Mouse (Mus musculus) heart, postnatal 0 days (tissue): ENCODE measurements around the gene Dbil5. TPM values are rescaled to one million over a fixed set of nuclear protein-coding genes. Genes with fewer than 3 reads are reported as not detected.

Experiments
- ATAC-seq: fragments of 200-750 bp; cut with Nextera tagmentation; 2 replicates; pipeline ENCODE4 v1.8.0; 2017; ENCODE audit warnings: low read depth, moderate number of reproducible peaks, moderate library complexity; ENCODE audit not compliant: insufficient read depth
- DNase-seq: peaks from one replicate; pipeline ENCODE4 v3.0.0-alpha.2; 2016; ENCODE audit warnings: low spot score
- H3K27ac ChIP-seq: fragments of 300-500 bp; sonication (generic); 2 replicates; pipeline ENCODE4 v1.5.1; 2014; ENCODE audit warnings: low read depth, mild to moderate bottlenecking
- H3K27me3 ChIP-seq: fragments of 300-500 bp; sonication (generic); 2 replicates; pipeline ENCODE4 v1.6.1; 2014; ENCODE audit warnings: low read length, mixed read lengths; ENCODE audit not compliant: control insufficient read depth, insufficient read depth
- H3K36me3 ChIP-seq: fragments of 300-500 bp; sonication (generic); replicated peaks from 2 replicates; pipeline ENCODE4 v1.6.1; 2014; ENCODE audit warnings: low read length, mixed read lengths; ENCODE audit not compliant: control insufficient read depth, insufficient read depth
- H3K4me1 ChIP-seq: fragments of 300-500 bp; sonication (generic); 2 replicates; pipeline ENCODE4 v1.6.1; 2014; ENCODE audit warnings: antibody characterized with exemption; ENCODE audit not compliant: control insufficient read depth, insufficient read depth
- H3K4me2 ChIP-seq: fragments of 300-500 bp; sonication (generic); 2 replicates; pipeline ENCODE4 v1.6.1; 2014; ENCODE audit warnings: low read depth, mild to moderate bottlenecking, low read length, moderate library complexity
- H3K4me3 ChIP-seq: fragments of 300-500 bp; sonication (generic); 2 replicates; pipeline ENCODE4 v1.5.1; 2014; ENCODE audit warnings: low read depth, low read length
- H3K9ac ChIP-seq: fragments of 300-500 bp; sonication (generic); replicated peaks from 2 replicates; pipeline ENCODE4 v1.6.1; 2014; ENCODE audit warnings: low read depth, low read length, mixed read lengths
- H3K9me3 ChIP-seq: fragments of 300-500 bp; sonication (generic); replicated peaks from 2 replicates; pipeline ENCODE4 v1.6.1; 2016; ENCODE audit warnings: low read length; ENCODE audit not compliant: control insufficient read depth
- CTCF ChIP-seq: IDR thresholded peaks from 2 replicates; pipeline ENCODE4 v1.5.1; 2016; ENCODE audit warnings: antibody characterized with exemption, control low read depth, low read depth
- EP300 ChIP-seq: IDR thresholded peaks from 2 replicates; pipeline ENCODE4 v1.6.1; 2016; ENCODE audit warnings: antibody characterized with exemption, low read depth
- WGBS: fragments of 180-500 bp; shearing (Covaris S2); extraction: QIAGEN DNeasy Blood & Tissue Kit; methylation state at CpG from one replicate; pipeline ENCODE4 v1.1.7; 2014; 5-methylcytosine and 5-hydroxymethylcytosine counted together
- polyA plus RNA-seq: library from polyadenylated mRNA; unstranded; fragments of >200 nt; fragmentation: Nextera tagmentation; extraction: Ambion mirVana; gene quantifications from 2 replicates; pipeline ENCODE4 v1.2.1, GENCODE M21; 2015
- total RNA-seq: library from RNA; depleted of rRNA; stranded (reverse); fragments of >200 nt; gene quantifications from 2 replicates; pipeline ENCODE4 v1.2.3, GENCODE M21; 2014; ENCODE audit warnings: low replicate concordance

The Dbil5 gene
- total and polyA plus RNA-seq, 2 experiments from 2014 or later: 1.6 TPM; not detected in 1

DNA sequence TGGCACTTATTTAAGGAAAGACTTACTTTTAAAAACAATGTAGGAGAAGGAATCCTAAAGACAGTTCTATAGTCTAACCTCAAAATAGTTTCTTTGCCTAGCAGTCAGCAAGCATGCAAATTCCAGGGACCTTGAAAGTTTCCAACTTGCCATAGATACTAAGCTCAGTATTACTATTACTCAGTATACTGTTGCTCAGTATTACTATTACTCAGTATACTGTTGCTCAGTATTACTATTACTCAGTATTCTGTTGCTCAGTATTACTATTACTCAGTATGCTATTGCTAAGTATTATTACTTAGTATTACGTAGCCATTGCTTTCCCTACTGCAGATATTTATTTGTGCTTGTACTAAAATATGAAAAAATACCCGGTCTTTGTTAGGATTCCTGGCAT is 22.3 kb downstream of the Dbil5 start:
- Histone ChIP-seq H3K27ac (no peak overlapping the region), H3K36me3 (peaks cover 35% of the 10 kb centered on the region), H3K4me3 (no peak overlapping the region), H3K4me1 (peaks cover 15% of the 10 kb centered on the region), H3K27me3 (no peaks in the 10 kb centered on the region), H3K9me3 (no peaks in the 10 kb centered on the region), H3K9ac (no peak overlapping the region), H3K4me2 (no peak overlapping the region)
- ATAC-seq: no peak
- WGBS: 90% methylated on average over 2 of the region's 2 CpGs
- no peak for DNase-seq
- no peak for TF ChIP-seq EP300
- no peak for TF ChIP-seq CTCF

DNA sequence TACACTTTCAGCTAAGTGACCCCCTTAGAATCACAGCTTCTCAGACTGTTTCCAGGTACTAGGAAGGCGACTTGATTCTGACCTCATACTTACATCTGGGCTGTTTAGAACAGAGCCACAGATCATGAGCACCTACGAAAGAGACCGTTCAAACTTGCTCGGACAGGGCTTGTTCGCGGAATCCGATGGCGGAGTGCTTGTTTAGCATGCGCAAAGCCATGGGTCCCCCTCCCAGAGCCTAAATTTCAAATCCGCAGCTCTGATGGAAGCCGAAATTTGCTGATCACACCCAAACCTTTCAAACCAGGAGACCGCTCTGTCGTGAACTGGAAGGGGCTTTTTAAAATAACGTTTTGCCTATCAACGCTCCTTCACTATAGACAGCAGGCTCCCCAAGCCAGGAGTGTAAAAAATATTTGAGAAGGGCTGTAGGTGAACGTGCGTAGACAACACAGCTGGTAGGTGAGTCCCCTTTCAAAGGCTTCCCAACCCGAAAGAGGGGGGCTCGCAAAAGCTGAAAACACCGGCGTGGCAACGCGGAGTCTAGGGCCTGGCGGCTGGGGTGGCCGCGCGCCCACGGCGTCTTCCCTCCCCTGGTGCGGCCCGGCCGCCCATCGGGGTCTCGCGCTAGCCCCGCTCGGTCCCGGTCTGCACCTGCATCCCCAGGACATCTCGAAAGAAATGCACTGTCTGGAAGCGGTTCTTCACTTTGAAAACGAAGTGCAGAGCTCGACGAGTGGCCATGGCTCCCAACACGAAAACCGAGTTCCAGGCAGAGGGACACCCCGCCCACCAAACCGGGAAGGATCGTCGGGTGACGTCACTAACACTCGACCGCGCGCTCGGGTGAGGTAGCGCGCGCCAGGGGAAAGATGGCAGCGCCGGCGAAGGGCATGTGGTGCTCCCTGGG is 25.7 kb downstream of the Dbil5 start, which contains the start of the genes Mrm3 and Glod4:
TSS of gene Mrm3 (plus strand) at position 815 of the 910 bp plus-strand sequence.
TSS of gene Glod4 (minus strand) at position 825 of the 910 bp plus-strand sequence.
- H3K9ac ChIP-seq: peak within 1 kb of the TSS; percentile 82
- peaks cover 16% of the 10 kb centered on the region for H3K36me3 ChIP-seq
- peak within 1 kb of the TSS; percentile 74 for H3K4me3 ChIP-seq
- no peaks in the 10 kb centered on the region for H3K27me3 ChIP-seq
- peaks cover 19% of the 10 kb centered on the region for H3K4me1 ChIP-seq
- ATAC-seq (peak; percentile 92), DNase-seq (peak; percentile 86)
- peak within 1 kb of the TSS; percentile 94 for H3K4me2 ChIP-seq
- no peaks in the 10 kb centered on the region for H3K9me3 ChIP-seq
- peak within 1 kb of the TSS; percentile 72 for H3K27ac ChIP-seq
- TF ChIP-seq EP300 (no peak), CTCF (no peak)
- under 1% methylated on average over 61 of the region's 61 CpGs for WGBS

DNA sequence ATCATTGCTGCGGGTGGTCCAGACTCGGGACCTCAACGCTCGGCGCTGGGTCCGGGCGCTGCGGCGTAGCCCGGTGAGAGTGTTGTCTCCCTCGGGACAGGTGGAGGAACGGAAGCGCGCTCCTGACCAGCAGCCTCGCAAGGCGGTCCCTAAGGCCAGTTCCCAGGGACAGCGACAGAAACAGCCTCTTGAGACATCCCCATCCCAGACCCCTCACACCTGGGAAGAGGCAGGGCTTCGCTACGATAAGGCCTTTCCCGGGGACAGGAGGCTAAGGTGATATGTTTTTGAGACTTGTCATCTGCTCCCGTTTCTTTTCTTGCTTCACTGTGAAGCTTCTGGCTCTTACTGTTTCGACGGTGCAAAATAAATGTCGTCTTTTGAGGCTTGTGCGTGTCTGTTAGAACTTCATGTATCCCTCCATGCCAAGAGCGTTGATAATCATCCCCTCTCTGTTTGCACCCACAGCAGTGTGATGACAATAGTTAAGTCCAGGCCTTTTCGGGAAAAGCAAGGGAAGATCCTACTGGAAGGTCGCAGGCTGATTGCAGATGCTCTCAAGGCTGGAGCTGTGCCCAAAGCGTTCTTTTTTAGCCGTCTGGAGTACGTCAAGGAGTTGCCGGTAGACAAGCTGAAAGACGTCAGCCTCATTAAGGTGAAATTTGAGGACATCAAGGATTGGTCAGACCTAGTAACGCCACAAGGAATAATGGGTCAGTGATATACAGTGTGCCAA is 26.6 kb downstream of the Dbil5 start:
- Histone ChIP-seq H3K27ac (peak overlapping the region; percentile 72), H3K36me3 (peaks cover 23% of the 10 kb centered on the region), H3K4me1 (peaks cover 19% of the 10 kb centered on the region), H3K4me2 (peak overlapping the region; percentile 94), H3K9ac (peak overlapping the region; percentile 82), H3K4me3 (peak overlapping the region; percentile 74), H3K9me3 (no peaks in the 10 kb centered on the region), H3K27me3 (no peaks in the 10 kb centered on the region)
- WGBS: 1% methylated on average over 34 of the region's 34 CpGs
- DNase-seq: peak; percentile 35
- ATAC-seq: peak; percentile 42; the same call in 1 of the 2 replicates
- TF ChIP-seq CTCF: no peak
- TF ChIP-seq EP300: no peak

- TF ChIP-seq CTCF: no peak
- no peak for TF ChIP-seq EP300
- H3K36me3 ChIP-seq: peaks cover 38% of the 10 kb centered on the region
- H3K27ac ChIP-seq: no peak overlapping the region
- H3K4me2 ChIP-seq: no peak overlapping the region
- ATAC-seq: no peak
- no peaks in the 10 kb centered on the region for H3K9me3 ChIP-seq
- no peak overlapping the region for H3K4me3 ChIP-seq
- H3K9ac ChIP-seq: no peak overlapping the region
- peaks cover 19% of the 10 kb centered on the region for H3K4me1 ChIP-seq
- no peak for DNase-seq
- no peaks in the 10 kb centered on the region for H3K27me3 ChIP-seq
These were observed 29.0 kb downstream of the Dbil5 start for GRCm38 (mm10) chr11:76246439-76246838.

DNA sequence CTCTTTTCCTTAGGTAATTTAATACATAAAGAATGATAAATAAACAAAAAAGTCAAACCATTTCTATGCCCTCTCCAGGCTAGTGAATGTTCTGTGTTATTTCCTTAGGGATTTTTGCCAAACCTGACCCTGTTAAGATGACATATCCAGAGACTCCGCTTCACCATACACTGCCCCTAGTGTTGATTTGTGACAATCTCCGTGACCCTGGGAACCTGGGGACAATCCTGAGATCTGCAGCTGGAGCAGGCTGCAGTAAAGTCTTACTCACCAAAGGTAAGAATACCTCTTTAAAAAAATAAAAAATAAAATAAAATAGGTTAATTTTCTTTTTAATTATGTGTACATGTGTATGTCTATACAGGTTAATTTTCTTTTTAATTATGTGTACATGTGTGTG is 29.8 kb downstream of the Dbil5 start:
- no peaks in the 10 kb centered on the region for H3K9me3 ChIP-seq
- H3K36me3 ChIP-seq: peaks cover 38% of the 10 kb centered on the region
- no peak for DNase-seq
- no peak overlapping the region for H3K9ac ChIP-seq
- H3K4me1 ChIP-seq: peaks cover 19% of the 10 kb centered on the region
- no peak overlapping the region for H3K4me3 ChIP-seq
- no peak for ATAC-seq
- no peak overlapping the region for H3K27ac ChIP-seq
- H3K27me3 ChIP-seq: no peaks in the 10 kb centered on the region
- TF ChIP-seq EP300 (no peak), CTCF (0 out of 2 replicates have a peak, but pooled peaks have one; percentile 5)
- H3K4me2 ChIP-seq: no peak overlapping the region
- 49% methylated on average over 2 of the region's 2 CpGs for WGBS
